Mouse (Mus musculus) cortical plate, adult 2 months (tissue): ENCODE measurements around the gene Bmpr1a.

Experiments
- CTCF ChIP-seq: fragments of 200-500 bp; IDR thresholded peaks from 2 replicates; pipeline ENCODE4 v1.5.1; 2011; ENCODE audit warnings: mild to moderate bottlenecking, control low read depth, low read length; ENCODE audit not compliant: insufficient read depth; ENCODE audit errors: extremely low read depth
- POLR2A ChIP-seq: fragments of 200-500 bp; IDR thresholded peaks from 2 replicates; pipeline ENCODE4 v1.6.1; 2011; ENCODE audit warnings: mild to moderate bottlenecking, low read length, control low read depth; ENCODE audit not compliant: insufficient read depth; ENCODE audit errors: extremely low read depth

GRCm38 (mm10) chr14:34444924-34445323 is 58.2 kb downstream of the Bmpr1a start:
- no peak for TF ChIP-seq POLR2A
- no peak for TF ChIP-seq CTCF
